Mouse (Mus musculus): ENCODE measurements around the gene Dnah3. TPM values are rescaled to one million over a fixed set of nuclear protein-coding genes. Genes with fewer than 3 reads are reported as not detected.

The Dnah3 gene
- total RNA-seq, 2 experiments from 2014 or later: 0.03 TPM; not detected in 1

DNA sequence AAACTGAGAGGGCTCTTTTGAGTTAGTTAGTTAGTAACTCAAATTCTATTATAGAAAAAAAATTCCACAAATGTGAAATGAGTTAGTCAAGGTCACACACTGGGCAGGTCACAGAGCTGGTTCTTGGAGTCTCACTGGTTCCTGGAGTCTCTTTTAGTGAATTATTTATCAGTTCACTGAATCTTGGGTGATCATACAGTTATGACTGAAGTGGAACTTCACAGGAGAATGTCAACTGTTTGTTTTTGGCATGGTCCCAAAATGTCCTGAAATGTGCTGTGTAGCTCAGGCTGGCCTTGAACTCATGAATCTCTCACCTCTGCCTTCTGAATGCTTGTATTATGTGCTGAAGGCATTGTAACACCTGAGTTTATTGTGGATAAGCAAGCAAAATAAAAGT, 137.7 kb downstream of the Dnah3 start:
- DNase-seq (ENCODE audit: low spot score in 2 of 2): no peak

- DNase-seq (ENCODE audit: low spot score in 2 of 2): no peak
These were observed 141.0 kb downstream of the Dnah3 start for GRCm38 (mm10) chr7:119954047-119954446.

DNA sequence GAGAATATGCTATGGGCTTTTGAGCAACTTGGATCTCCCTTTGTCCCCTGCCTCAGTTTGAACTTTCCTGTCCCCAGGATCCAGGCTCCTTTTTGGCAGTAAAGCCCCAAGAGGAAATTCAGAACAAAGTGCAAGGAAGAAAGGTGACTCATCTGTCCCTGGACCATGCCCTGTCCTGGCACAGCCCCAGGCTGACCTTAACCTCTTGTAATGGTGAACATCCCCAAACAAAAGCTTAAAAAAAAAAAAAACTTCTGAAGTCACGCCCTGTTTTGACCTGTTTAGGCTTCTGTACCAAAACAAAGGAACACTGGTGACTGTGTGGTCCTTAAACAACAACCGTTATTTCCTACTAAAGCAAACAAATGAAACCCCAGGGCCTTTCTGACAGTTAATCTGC, 153.5 kb downstream of the Dnah3 start:
- no peak for DNase-seq (ENCODE audit: low spot score in 2 of 2)

DNA sequence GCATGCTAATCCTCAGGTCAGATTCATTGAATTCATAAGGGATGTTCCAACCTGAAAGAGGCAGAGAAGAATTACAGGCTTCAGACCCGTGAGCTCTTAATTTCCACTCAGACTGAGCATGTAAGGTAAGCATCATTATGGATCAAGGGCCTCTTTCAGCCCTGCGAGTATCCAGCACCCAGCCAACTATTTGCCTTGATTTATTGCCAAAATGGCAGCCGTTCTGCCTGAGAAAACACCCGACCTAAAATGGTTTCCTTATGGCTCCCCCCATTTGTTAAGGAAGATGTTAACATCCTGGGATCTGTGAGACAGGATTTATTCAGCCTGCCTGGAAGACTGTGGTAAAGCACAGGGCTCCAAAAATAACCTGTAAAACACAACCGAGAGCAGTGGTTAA, 158.0 kb downstream of the Dnah3 start:
- no peak for DNase-seq (ENCODE audit: low spot score in 2 of 2)

DNA sequence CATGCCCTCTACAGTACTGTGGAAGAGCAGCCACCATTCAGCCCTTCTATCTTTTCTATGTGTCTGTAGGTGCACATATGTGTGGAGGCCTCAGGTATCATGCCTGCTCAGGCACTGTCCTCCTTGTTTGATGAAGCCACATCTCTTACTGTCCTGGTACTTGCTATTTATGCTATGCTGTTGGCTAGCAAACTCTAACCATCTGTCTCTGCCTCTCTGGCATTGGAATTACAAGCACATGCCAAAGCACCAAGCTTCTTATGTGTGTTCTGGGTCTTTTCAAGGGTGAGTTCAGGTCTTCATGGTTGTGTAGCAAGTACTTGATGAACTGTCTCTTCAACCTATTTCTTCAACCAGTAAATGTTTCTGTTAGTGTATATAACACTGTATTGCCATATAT, 158.8 kb downstream of the Dnah3 start:
- no peak for DNase-seq (ENCODE audit: low spot score in 2 of 2)

DNA sequence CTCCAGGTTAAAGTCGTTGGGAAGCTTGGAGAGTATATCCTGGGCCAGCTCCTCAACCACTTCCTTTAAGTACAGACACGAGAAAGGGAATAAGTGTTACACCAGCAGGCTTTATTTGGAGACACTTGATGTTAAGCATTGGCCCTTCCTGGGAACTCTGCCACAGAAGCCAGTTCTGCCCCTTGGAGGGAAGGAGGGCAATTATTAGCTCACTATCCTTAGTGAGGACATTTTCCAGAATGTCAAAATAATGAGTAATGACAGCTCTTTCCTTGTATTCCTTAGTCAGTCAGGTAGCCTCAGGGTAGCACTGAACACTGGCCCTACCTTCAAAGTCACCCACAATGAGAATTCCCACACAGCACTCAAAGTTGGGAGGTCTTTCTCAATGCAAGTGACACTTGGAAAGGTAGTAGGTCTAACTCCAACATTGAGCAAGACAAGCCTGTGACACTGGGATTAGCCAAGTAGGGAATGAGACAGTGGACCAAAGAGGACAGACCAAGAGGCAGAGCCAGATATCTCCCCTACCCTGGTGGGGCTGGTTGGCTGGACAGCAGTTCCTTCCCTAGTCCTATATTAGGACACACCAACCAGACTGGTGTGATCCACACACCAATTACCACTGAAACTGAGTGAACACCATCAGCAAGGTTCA, 166.2 kb downstream of the Dnah3 start:
- DNase-seq (ENCODE audit: low spot score in 2 of 2): no peak

DNA sequence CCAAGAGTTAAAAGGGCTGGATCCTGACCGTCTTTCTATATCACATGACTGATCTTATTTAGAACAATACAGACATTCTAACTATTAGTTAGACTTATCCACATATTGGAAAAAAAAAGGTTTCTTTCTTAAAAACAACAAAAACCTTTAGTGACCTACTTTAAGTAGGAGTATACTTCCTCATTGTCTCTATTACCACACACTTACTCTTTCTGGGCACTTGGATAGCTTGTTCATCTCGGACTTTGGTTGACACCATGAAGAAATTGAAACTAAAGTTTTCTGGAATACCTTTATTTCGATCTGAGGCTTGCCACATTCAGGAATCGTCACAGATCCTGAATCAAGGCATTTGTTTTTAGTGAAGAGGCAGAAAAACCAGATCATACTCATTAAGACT, 174.0 kb downstream of the Dnah3 start:
- no peak for DNase-seq (ENCODE audit: low spot score in 2 of 2)

DNA sequence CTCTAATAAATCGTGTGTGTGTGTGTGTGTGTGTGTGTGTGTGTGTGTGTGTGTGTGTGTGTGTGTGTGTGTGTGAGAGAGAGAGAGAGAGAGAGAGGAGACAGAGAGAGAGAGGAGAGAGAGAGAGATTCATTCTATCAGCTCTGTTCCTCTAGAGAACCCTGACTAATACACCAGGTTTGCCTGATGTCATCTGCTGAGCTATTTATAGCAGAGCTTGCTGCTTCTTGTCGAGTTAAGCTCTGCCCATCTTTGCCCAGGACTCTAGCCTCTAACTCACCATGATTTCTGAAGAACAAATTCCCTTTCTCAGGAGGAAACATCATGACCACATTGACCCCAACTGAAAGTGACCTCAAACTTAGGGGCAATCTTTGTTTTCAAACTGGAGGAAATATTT, 174.6 kb downstream of the Dnah3 start:
- DNase-seq (ENCODE audit: low spot score in 2 of 2): no peak

- no peak for DNase-seq (ENCODE audit: low spot score in 2 of 2)
These were observed 183.4 kb downstream of the Dnah3 start for GRCm38 (mm10) chr7:119911727-119912126.

DNA sequence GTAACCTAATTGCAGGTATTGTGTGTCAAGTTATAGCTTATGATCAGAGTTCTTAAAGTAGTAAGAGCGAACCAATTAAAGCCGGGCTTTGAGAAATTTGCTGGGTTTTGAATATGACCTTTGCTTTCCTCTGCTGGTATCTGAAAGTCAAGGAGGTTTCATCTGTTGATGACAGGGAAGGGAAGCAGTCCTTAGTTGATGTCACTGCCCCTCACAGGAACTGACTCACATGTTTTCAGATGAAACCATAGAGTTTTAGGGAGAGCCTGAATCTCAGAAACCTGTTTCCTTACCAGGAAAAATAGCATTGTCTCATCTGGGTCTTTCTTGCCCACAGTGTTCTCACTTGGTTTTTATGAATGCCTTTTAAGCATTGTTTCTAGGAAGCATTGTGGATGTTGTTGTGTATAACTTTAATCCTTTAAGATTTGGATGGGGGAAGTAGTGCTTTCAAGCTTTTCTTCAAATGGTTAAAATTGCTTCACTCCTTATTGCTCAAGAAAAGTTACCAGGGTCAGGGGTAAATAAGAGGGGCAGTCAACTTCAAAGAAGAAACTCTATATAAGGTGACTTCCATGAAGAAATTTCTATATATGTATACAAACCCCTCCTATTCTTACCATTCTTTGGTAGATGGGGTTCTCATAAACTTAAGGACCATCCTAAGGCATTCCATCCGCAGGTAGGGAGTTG, 188.4 kb downstream of the Dnah3 start:
- no peak for DNase-seq (ENCODE audit: low spot score in 2 of 2)

GRCm38 (mm10) chr7:119899386-119900057, 195.6 kb downstream of the Dnah3 start:
- no peak for DNase-seq (ENCODE audit: low spot score in 2 of 2)

GRCm38 (mm10) chr7:119898247-119898856, 196.7 kb downstream of the Dnah3 start:
- no peak for DNase-seq (ENCODE audit: low spot score in 2 of 2)

DNA sequence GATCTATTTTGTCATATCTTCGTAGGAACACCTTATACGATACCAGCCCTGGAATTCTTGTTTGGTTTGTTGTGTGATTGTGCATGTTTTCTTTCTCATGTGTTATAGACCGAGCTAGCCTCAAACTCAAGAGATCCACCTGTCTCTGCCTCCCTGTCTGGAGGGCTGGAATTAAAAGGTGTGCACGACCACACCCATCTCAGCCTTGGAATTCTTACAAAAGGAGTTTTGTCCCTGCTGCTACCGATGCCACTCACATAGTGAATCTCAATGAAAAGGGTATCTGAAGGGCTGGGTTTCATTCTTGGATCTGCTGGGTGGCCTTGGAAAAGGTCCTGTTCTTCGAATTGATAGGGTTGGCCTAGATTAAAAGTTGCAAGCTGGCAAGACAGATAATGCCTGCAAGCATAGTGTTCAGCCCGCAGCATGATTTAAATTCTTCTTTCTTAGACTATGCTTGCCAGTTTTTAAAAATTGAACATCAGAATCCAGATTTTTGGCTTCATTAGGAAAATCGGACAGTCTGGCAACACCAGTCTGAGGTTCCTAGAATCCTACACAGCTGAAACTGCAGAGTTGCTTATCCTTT, 197.5 kb downstream of the Dnah3 start:
- DNase-seq (ENCODE audit: low spot score in 2 of 2): no peak

- DNase-seq (ENCODE audit: low spot score in 2 of 2): peak; percentile 91 to 95
These were observed 199.2 kb downstream of the Dnah3 start, which contains the start of the genes Lyrm1 and Dcun1d3 for GRCm38 (mm10) chr7:119895639-119896512. Gene Lyrm1, plus strand, starts transcription at chr7:119895861. Gene Dcun1d3, minus strand, starts transcription at chr7:119896298.

DNA sequence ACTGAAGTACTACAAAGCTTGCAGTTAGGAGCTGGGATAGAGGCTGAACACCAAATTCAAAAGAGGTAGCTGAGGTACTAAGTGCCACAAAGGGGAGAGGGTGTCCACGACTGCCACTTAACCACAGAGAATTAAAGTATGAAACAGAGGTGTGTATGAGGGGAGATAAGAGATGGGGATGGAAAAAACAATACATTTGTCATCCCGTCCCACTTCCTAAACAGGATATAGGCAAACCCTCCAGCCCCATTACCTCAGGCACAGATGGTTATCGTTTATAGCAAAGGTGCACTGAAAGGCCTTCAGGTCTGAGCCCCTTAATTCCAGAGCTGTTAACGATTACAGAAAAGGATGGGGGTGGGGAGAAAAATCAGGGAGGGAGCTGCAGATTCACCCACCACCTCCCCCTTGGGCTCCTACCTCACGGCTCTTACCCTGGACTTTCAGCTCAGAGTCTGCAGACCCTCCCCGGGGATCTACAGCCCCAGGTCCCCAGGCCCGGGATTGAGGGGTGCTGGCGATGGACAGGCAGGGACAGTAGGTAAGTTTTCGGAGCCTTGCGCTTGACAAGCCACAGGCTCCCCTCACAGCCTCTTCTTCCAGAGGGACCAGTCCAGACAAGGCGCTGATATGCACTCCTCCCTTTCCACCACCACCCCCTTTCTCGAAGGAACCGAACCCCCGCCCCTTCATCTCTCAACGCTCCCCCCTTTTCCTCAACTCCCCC, 200.1 kb downstream of the Dnah3 start:
- DNase-seq (ENCODE audit: low spot score in 2 of 2): peak in 1 of 2 experiments; percentile 9

GRCm38 (mm10) chr7:119892742-119893141, 202.3 kb downstream of the Dnah3 start:
- no peak for DNase-seq (ENCODE audit: low spot score in 2 of 2)

- no peak for DNase-seq (ENCODE audit: low spot score in 2 of 2)
These were observed 202.9 kb downstream of the Dnah3 start for GRCm38 (mm10) chr7:119892198-119892597.

DNA sequence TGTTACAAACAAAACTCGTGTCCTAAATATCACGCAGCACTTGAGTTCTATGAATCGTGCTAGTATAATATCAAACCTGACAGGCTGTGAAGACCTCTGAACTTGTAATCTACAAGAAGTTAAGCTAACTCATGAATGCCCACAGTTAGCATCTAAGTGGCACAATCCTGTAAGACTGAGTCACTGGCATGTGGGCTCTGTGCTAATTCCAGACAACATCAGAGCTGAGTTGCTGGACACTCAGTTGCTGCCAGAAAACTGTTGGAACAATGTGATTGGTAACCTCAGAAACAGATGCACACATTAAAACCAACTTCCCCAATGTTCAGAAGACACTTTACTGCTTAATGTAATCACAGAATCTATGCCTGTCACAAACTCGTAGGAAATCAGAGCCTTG, 207.2 kb downstream of the Dnah3 start:
- DNase-seq (ENCODE audit: low spot score in 2 of 2): no peak

- DNase-seq (ENCODE audit: low spot score in 2 of 2): no peak
These were observed 213.9 kb downstream of the Dnah3 start for GRCm38 (mm10) chr7:119881229-119881628.

- DNase-seq (ENCODE audit: low spot score in 2 of 2): no peak
These were observed 214.7 kb downstream of the Dnah3 start for GRCm38 (mm10) chr7:119880345-119880744.

All from adrenal gland, postnatal 4 days (tissue).